Comparison of ENCODE assay signal across 15 mouse cellular contexts in the genomic region with DNA sequence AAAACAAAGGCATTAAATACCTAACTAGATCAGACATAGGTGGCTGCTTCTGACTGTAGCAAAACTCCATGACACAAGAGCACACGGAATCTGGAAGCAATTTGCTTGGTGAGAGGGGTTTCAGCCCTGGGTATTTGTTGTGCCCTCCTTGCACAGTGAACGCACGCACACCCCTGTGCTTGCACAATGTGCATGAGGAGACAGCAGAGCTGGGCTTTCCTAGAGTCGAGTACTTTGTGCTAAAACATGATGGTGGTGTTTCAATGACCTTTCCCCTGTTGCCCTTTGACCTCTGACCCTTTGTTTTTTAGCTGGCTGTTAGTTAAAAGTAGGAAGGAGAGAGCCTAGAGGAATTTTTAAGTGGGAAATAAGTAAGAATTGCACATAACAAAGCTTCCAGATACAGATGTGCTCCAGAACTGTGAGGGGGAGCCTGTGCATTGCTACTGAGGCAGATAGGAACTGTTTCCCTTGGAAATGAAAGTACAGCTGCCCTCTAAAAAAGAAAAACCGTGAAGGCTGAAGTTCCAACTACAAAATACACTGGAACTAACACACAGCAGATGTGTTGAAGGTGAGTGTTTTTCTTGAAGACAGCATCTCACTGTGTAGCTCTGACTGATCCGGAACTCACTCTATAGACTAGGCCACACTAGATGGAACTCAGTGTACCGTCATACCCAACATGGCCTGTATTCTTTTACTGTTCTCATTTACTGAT.
DNase-seq lines count a peak whose midpoint lies in the region; ATAC-seq and TF ChIP-seq lines count a peak whose summit lies in the region.
"Had no signal": no experiment of that assay in that cellular context is flagged by ENCODE, and none has a peak within 500 bp of the region (broad histone marks: within the 10 kb centered on the region; RNA-seq: fewer than 3 reads in every experiment).

No protein-coding gene starts in this region.

- no peaks in the 10 kb centered on the region for H3K27me3 ChIP-seq in kidney, embryonic 16.5 days (ENCODE audit: insufficient read depth, low read length)
- H3K27me3 ChIP-seq in embryonic facial prominence, embryonic 11.5 days (ENCODE audit: control insufficient read depth, insufficient read depth, low read length), result no peaks in the 10 kb centered on the region
- no peaks in the 10 kb centered on the region for H3K27me3 ChIP-seq in limb, embryonic 13.5 days
- no peaks in the 10 kb centered on the region for H3K27me3 ChIP-seq in intestine, postnatal 0 days (replicated peaks; ENCODE audit: control insufficient read depth, insufficient read depth, low read length)
- H3K27me3 ChIP-seq: forebrain, embryonic 12.5 days; hindbrain, embryonic 15.5 days had no signal

- 81% methylated on average over 7 of the region's 7 CpGs for WGBS in kidney, embryonic 16.5 days
- 29% methylated on average over 7 of the region's 7 CpGs for WGBS in embryonic facial prominence, embryonic 11.5 days
- 33% methylated on average over 7 of the region's 7 CpGs for WGBS in limb, embryonic 13.5 days
- 76% methylated on average over 7 of the region's 7 CpGs for WGBS in intestine, postnatal 0 days

- no peaks in the 10 kb centered on the region for H3K9me3 ChIP-seq in kidney, embryonic 16.5 days (ENCODE audit: low read length)
- no peaks in the 10 kb centered on the region for H3K9me3 ChIP-seq in embryonic facial prominence, embryonic 11.5 days (replicated peaks; ENCODE audit: control insufficient read depth, low read length)
- H3K9me3 ChIP-seq in limb, embryonic 13.5 days, result no peaks in the 10 kb centered on the region
- no peaks in the 10 kb centered on the region for H3K9me3 ChIP-seq in intestine, postnatal 0 days (ENCODE audit: control insufficient read depth)
- H3K9me3 ChIP-seq: forebrain, embryonic 12.5 days; hindbrain, embryonic 15.5 days had no signal

- peak; percentile 30 to 45 for DNase-seq in kidney, postnatal 25 days
- peak; percentile 66 for DNase-seq in embryo, embryonic 10 days (ENCODE audit: low spot score)
- peak; percentile 84 for DNase-seq in embryonic facial prominence, embryonic 11.5 days (ENCODE audit: low spot score)
- DNase-seq in layer of hippocampus, adult 9-10 months (ENCODE audit: low spot score), result no peak
- DNase-seq: adrenal gland, postnatal 14 days; cerebellum, adult 8-10 months; kidney, adult 18-20 months; layer of hippocampus, adult 9-11 months; right cerebral cortex, postnatal 4 days had no signal

- no peak for TF ChIP-seq CTCF in intestine, postnatal 0 days (IDR thresholded peaks at IDR 0.05; ENCODE audit: low read depth)

- no peak for ATAC-seq in kidney, embryonic 16.5 days (ENCODE audit: low FRiP score, low TSS enrichment)
- no peak; the same call in 1 of the 2 replicates for ATAC-seq in embryonic facial prominence, embryonic 11.5 days (replicated peaks; ENCODE audit: insufficient number of reproducible peaks, low FRiP score, low TSS enrichment, low read depth)
- peak; percentile 32; the same call in 1 of the 2 replicates for ATAC-seq in limb, embryonic 13.5 days (ENCODE audit: low FRiP score, low read depth)
- ATAC-seq in intestine, postnatal 0 days, result no peak
- ATAC-seq: midbrain, embryonic 16.5 days had no signal

- no peak overlapping the region for H3K27ac ChIP-seq in kidney, embryonic 16.5 days (ENCODE audit: low read length)
- peak overlapping the region; percentile 77 for H3K27ac ChIP-seq in embryonic facial prominence, embryonic 11.5 days (replicated peaks; ENCODE audit: low read depth, low read length)
- peak overlapping the region; percentile 91 for H3K27ac ChIP-seq in limb, embryonic 13.5 days
- H3K27ac ChIP-seq in intestine, postnatal 0 days (ENCODE audit: low read depth, low read length), result no peak overlapping the region
- H3K27ac ChIP-seq: forebrain, embryonic 12.5 days; hindbrain, embryonic 15.5 days had no signal

- no peaks in the 10 kb centered on the region for H3K36me3 ChIP-seq in kidney, embryonic 16.5 days (ENCODE audit: insufficient read depth, low read length)
- no peaks in the 10 kb centered on the region for H3K36me3 ChIP-seq in embryonic facial prominence, embryonic 11.5 days (replicated peaks; ENCODE audit: control insufficient read depth, insufficient read depth, low read depth, low read length)
- H3K36me3 ChIP-seq in limb, embryonic 13.5 days, result no peaks in the 10 kb centered on the region
- H3K36me3 ChIP-seq in intestine, postnatal 0 days (ENCODE audit: control insufficient read depth, insufficient read depth), result no peaks in the 10 kb centered on the region
- H3K36me3 ChIP-seq: forebrain, embryonic 12.5 days; hindbrain, embryonic 15.5 days had no signal

- no peak overlapping the region for H3K4me3 ChIP-seq in kidney, embryonic 16.5 days (ENCODE audit: low read length)
- H3K4me3 ChIP-seq in embryonic facial prominence, embryonic 11.5 days (ENCODE audit: low read depth, low read length), result no peak overlapping the region
- H3K4me3 ChIP-seq in limb, embryonic 13.5 days, result no peak overlapping the region
- no peak overlapping the region for H3K4me3 ChIP-seq in intestine, postnatal 0 days (ENCODE audit: low read depth, low read length)
- H3K4me3 ChIP-seq: forebrain, embryonic 12.5 days; hindbrain, embryonic 15.5 days had no signal

- no peak overlapping the region for H3K4me2 ChIP-seq in kidney, embryonic 16.5 days (replicated peaks; ENCODE audit: low read depth, low read length)
- no peak overlapping the region for H3K4me2 ChIP-seq in embryonic facial prominence, embryonic 11.5 days (ENCODE audit: low read depth, low read length)
- H3K4me2 ChIP-seq in limb, embryonic 13.5 days (replicated peaks), result no peak overlapping the region
- no peak overlapping the region for H3K4me2 ChIP-seq in intestine, postnatal 0 days (replicated peaks; ENCODE audit: low read depth)
- H3K4me2 ChIP-seq: forebrain, embryonic 12.5 days; hindbrain, embryonic 15.5 days had no signal

- H3K4me1 ChIP-seq in kidney, embryonic 16.5 days (ENCODE audit: insufficient read depth, low read length), result peaks cover 9% of the 10 kb centered on the region
- peaks cover 3% of the 10 kb centered on the region for H3K4me1 ChIP-seq in embryonic facial prominence, embryonic 11.5 days (ENCODE audit: control insufficient read depth, insufficient read depth, low read length)
- H3K4me1 ChIP-seq in limb, embryonic 13.5 days, result peaks cover 89% of the 10 kb centered on the region
- 0 out of 2 replicates have a peak, but pooled peaks cover 5% of the 10 kb centered on the region for H3K4me1 ChIP-seq in intestine, postnatal 0 days (replicated peaks; ENCODE audit: control insufficient read depth, insufficient read depth, low read length)
- H3K4me1 ChIP-seq: hindbrain, embryonic 15.5 days had no signal

- H3K9ac ChIP-seq in kidney, embryonic 16.5 days (replicated peaks; ENCODE audit: low read length), result no peak overlapping the region
- H3K9ac ChIP-seq in embryonic facial prominence, embryonic 11.5 days (replicated peaks; ENCODE audit: low read length), result no peak overlapping the region
- no peak overlapping the region for H3K9ac ChIP-seq in limb, embryonic 13.5 days
- H3K9ac ChIP-seq in intestine, postnatal 0 days (ENCODE audit: low read depth, low read length), result no peak overlapping the region
- H3K9ac ChIP-seq: forebrain, embryonic 12.5 days; hindbrain, embryonic 15.5 days had no signal

Comparison
In these comparisons a context has a peak if more than half of its experiments do, and no peak if none do; other contexts are left out.
1. H3K27ac ChIP-seq: peak in embryonic facial prominence, embryonic 11.5 days (single experiment) and limb, embryonic 13.5 days (single experiment); none in kidney, embryonic 16.5 days (single experiment) and intestine, postnatal 0 days (single experiment).